Mouse (Mus musculus) ZHBTc4 (cell line): ENCODE measurements around the gene Gm40193.
A peak's percentile ranks its signal among the peaks of the same experiment; 100 is the strongest.
"Not testable (repeated sequence)": the region's sequence is repeated elsewhere in the genome, so short reads cannot be mapped to it uniquely, and the experiment has no call there.

Experiments used
- DNase-seq: peaks from one replicate; pipeline ENCODE4 v3.0.0-alpha.2; 2011; ENCODE audit warnings: low read depth, low spot score

Gene Gm40193

GRCm38 (mm10) chr11:70540928-70541327 is 8.2 kb upstream of the Gm40193 start:
- DNase-seq: no peak

GRCm38 (mm10) chr11:70539877-70540587 is 7.3 kb upstream of the Gm40193 start, which contains the start of gene Pld2:
Pld2 (plus strand) TSS chr11:70540064.
- DNase-seq: peak; percentile 92

DNA sequence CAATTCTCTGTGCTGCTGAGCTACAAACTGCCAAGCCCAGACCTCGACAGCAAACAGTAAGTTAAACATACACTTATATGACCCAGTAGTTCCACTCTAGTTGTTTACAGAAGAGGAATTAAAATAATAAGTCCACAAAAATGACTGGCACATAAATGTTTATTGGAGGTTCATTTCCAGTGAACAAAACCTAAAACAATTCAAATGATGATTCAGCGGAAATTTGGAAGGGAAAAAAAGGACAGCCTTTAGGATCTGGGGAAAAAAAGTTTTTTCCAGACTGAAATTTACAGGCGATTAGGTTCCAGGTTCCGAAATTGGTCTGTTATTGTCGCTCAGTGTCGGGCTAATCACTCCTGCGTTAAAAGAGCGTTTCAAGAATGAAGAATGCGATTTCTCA is 6.7 kb upstream of the Gm40193 start:
- DNase-seq: no peak

- DNase-seq: not testable (repeated sequence)
Measured at GRCm38 (mm10) chr11:70531065-70531464, 1.7 kb downstream of the Gm40193 start.

GRCm38 (mm10) chr11:70528610-70529009 is 4.1 kb downstream of the Gm40193 start:
- DNase-seq: no peak

DNA sequence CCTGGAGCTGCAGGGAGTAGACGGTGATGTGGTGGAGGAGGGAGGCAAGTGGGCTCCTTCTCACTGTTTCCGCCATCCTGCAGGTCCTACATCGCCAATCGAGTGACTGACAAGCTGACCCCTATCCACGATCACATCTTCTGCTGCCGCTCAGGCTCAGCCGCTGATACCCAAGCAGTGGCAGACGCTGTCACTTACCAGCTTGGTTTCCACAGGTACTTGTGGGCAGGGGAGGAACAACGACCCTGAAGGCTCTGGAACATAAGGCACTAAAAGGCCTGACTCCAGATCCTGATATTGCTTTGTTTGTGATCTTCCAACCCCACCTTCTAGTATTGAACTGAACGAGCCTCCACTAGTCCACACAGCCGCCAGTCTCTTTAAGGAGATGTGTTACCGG is 6.5 kb downstream of the Gm40193 start:
- DNase-seq: no peak

GRCm38 (mm10) chr11:70525726-70526125 is 7.0 kb downstream of the Gm40193 start:
- peak; percentile 42 for DNase-seq

DNA sequence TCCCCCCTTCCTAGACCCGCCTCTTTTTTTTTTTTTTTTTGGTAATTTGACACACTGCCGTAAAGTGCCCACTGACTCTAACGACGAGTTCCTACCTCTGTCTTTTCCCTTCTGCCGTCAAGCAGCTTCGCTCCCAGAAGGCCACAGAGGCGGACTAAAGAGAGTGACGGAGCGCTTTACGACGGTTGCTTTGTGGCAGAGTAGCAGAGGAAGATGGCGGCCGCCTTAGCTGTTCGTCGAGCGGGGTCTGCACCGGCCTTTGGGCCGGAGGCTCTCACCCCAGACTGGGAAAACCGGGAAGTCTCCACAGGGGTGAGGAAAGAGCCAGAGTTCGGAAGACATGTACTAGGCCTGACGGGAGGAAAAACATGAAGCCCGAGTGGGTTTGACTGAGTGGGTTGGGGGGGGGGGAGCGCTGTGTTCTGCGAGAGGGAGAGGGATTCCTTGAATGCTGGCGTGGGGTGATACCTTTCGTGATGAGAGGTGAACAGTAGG is 7.5 kb downstream of the Gm40193 start, which contains the start of gene Psmb6:
Psmb6 (plus strand) TSS at position 184 of the 495 bp plus-strand sequence.
- peak; percentile 98 for DNase-seq

GRCm38 (mm10) chr11:70524782-70525181 is 8.0 kb downstream of the Gm40193 start:
- no peak for DNase-seq

GRCm38 (mm10) chr11:70523306-70523989 is 9.3 kb downstream of the Gm40193 start:
- peak; percentile 84 for DNase-seq

- peak; percentile 65 for DNase-seq
Measured at GRCm38 (mm10) chr11:70520178-70520769, 12.5 kb downstream of the Gm40193 start.

- no peak for DNase-seq
Measured at GRCm38 (mm10) chr11:70518923-70519322, 13.8 kb downstream of the Gm40193 start, which contains the start of gene Gltpd2. Gltpd2 (plus strand) TSS chr11:70519196.

DNA sequence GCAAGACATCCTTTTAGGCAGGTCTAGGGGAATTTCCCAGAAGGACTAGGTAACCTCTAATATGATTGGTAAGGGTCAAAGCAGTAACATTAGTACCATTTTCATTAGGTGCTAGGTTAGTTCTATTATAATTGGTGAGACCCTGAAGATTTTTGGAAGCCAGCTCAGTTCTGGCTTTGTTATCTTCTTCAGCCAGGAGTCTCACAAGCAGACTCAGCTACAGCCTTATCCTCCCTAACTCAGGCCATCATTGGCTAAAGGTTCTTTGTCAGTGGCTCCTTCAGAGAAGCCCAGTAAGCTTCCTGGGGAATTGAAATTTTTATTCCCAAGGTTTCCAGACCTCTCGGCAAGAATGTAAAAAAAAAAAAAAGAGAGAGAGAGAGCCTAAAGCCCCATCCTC is 14.3 kb downstream of the Gm40193 start:
- no peak for DNase-seq

DNA sequence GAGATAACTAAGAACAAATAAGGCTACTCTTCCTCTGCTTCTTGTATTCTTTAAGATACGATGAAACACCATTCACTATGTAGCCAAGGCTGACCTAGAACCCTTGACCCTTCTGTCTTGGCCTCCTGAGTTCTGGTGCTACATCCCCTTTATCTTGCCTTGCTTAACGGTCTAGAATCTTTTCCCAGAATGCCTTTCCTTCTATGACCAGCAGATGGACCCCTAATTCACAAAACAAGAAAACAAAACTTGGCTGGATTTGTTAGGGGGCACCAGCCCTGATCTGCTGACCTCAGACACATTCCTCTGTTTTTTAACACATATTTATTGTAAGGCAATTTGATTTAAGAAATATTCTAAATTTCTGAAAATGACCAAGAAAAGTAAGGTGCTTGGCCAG is 16.4 kb downstream of the Gm40193 start:
- peak; percentile 76 for DNase-seq

DNA sequence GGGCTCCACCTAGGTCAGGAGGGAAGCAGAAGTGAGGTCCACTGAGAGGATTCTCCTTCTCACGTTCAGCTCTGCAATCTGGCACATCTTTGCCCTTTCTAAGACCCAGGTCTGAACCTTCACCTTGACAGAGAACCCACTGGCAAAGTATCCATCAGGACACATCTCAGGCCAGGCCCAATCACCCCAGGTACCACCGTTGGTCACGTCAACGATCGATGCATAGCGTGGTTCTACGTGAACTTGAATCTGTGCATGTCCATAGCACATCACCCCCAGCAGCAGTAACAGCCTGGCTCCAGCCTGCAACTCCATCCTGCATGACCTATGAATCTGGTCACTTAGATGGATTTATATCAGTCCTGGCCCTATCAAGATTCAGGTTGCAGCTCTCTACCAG is 18.5 kb downstream of the Gm40193 start, which contains the start of gene Vmo1:
Vmo1 (minus strand) TSS at position 329 of the 400 bp plus-strand sequence.
- no peak for DNase-seq

- no peak for DNase-seq
Measured at GRCm38 (mm10) chr11:70513520-70513919, 19.2 kb downstream of the Gm40193 start.

GRCm38 (mm10) chr11:70512709-70513342 is 19.9 kb downstream of the Gm40193 start:
- DNase-seq: no peak

DNA sequence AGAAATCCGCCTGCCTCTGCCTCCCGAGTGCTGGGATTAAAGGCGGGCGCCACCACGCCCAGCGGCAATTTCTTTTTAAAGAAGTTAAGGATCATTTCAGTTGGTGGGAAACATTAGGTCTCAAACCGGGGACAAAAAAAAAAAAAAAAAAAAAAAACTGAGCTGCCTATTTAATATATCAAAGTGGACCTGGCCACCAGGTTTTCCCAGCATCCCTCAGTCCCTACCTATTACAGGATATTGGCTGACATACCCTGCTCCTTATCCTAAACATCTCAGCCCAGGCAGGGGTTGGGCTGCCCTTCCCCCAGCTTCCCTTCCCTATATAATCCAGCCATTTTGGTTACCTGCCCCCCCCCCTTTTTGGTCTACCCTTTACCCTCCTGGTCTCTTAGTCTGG is 20.9 kb downstream of the Gm40193 start:
- no peak for DNase-seq

DNA sequence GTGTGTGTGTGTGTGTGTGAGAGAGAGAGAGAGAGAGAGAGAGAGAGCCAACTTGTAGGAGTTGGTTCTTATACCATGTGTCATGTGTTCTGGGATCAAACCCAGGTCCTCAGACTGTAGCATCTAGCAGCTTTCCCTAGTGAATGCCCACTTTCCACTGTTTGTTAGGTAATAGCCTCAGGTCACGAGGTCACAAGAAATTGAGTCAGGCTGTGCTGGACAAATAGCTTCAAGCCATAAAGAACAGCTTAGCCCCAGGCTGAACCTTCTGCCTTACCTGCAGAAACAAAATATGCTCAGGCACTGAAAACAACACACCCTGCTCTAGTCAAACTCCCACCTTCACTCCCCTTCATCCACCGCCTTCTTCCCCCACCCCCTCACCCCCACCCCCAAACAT is 21.5 kb downstream of the Gm40193 start:
- no peak for DNase-seq

DNA sequence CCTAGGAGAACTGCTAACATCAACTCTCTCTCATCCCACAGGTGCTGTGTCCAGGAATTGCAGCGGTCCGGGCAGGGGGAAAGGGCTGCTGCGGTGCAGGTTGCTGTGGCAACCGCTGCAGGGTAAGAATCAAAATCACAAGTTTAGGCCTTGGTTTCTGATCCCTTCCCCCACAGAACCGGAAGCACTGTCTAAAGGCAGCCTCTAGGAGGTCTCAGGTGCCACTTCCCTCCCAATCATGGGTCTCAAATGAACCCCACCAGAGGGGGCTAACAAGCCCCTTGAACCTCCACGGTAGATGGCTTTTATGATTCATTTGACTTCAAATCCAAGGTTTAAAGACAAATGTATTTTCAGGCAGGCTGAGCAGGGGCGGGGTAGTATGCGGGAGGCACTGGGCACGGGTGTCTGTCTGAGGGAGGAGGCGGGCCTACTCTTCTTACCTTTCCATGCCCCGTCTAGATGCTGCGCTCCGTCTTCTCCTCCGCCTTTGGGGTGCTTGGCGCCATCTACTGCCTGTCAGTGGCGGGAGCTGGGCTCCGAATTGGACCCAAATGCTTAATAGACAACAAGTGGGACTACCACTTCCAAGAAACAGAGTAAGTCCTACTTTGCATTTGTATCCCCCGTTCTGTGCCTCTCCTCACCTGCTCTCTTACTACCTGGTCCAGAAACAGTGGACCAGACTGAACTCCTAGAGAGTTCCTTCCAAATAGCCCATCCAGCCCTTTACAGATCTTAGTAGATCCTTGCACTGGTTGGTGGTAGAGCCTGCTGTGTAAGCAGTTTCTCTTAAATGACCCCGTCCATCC is 22.8 kb downstream of the Gm40193 start:
- DNase-seq: peak; percentile 85

GRCm38 (mm10) chr11:70506962-70507515 is 25.7 kb downstream of the Gm40193 start:
- no peak for DNase-seq
